Mouse (Mus musculus): ENCODE data around the gene Nedd9. TPM values are rescaled to one million over a fixed set of nuclear protein-coding genes. Genes with fewer than 3 reads are reported as not detected.
"Not testable (repeated sequence)": the region's sequence is repeated elsewhere in the genome, so short reads cannot be mapped to it uniquely, and the experiment has no call there.

The Nedd9 gene
- polyA plus RNA-seq, 1 experiment from 2014 or later, result 13.3 TPM

DNA sequence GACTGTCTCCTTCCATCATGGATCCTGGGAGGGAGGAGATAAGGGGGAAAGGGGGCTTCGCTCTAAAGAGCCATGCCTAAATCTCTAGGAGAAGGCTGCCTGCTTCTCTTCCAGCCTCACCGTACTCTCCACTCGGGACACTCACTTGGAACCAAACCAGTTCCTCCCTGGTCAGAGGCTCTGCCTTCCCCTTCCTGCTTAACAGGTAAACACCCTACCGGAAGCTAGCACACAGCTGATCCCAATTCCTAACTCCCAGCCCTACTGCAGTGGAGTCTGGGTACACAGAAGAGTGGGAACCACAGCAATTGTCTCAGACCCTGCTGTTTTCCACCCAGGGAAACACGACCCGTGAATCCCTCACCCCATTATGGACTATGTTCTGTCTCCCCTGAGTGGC, 191.3 kb downstream of the Nedd9 start:
- ATAC-seq (ENCODE audit: low FRiP score, low read depth), result no peak
- Histone ChIP-seq H3K9ac (no peak overlapping the region), H3K4me1 (replicated peaks) (no peaks in the 10 kb centered on the region), H3K9me3 (no peaks in the 10 kb centered on the region), H3K27ac (replicated peaks) (no peak overlapping the region), H3K4me3 (no peak overlapping the region), H3K4me2 (peak overlapping the region; percentile 21), H3K27me3 (peaks cover 5% of the 10 kb centered on the region; the same call in 1 of the 2 replicates), H3K36me3 (no peaks in the 10 kb centered on the region)
- WGBS, result 61% methylated on average over 6 of the region's 6 CpGs

DNA sequence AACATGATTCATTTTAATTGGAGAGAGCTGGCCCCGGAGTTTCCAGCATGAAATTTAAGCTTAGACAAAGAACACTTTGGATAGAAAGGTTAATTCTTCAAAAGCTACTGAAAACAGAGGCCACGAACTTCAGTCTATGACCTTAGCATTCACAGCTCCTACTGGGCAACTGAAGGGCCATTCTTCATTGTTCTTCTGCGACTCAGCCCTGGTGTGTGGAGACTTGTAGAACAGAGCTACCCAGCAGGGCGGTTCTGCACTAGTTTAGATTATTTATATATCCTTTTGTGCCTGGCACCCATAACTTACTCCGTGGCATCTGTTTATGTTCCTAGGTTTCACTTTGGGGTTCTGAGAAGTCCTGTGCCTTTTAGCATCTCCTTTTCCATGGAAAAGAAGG, 193.6 kb downstream of the Nedd9 start:
- H3K4me3 ChIP-seq, result no peak overlapping the region
- ATAC-seq (ENCODE audit: low FRiP score, low read depth), result no peak
- H3K9me3 ChIP-seq, result no peaks in the 10 kb centered on the region
- no peak overlapping the region for H3K9ac ChIP-seq
- no peak overlapping the region for H3K4me2 ChIP-seq
- no peaks in the 10 kb centered on the region for H3K4me1 ChIP-seq (replicated peaks)
- H3K27ac ChIP-seq (replicated peaks), result no peak overlapping the region
- no peaks in the 10 kb centered on the region for H3K36me3 ChIP-seq
- peaks cover 5% of the 10 kb centered on the region; the same call in 1 of the 2 replicates for H3K27me3 ChIP-seq
- 33% methylated on average over 5 of the region's 5 CpGs for WGBS

DNA sequence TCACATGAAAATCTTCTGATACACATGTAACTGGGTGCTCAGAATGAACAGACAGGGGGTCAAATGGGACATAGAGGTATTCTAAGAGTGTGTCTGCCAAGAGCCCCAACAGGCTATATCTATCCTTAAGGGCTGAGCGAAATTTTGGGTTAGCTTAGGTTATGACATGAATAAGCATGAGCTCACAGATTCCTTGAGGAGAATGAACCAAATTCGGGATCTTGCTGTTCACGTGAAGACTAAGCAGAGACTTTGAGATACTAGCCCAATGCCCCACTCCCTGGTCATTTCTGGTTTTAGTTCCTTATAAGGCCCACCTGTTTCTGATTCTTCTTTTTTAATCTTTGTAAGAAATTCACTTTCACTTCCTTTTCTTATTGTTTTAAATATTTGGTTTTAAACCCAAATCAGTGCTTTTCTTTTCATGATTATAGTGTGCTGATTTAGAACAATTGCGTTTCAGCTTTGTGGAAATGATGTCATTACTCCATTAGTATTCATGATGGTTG, 195.6 kb downstream of the Nedd9 start:
- H3K27me3 ChIP-seq, result no peaks in the 10 kb centered on the region
- H3K27ac ChIP-seq (replicated peaks), result no peak overlapping the region
- H3K4me1 ChIP-seq (replicated peaks), result no peaks in the 10 kb centered on the region
- no peak overlapping the region for H3K4me3 ChIP-seq
- no peak for ATAC-seq (ENCODE audit: low FRiP score, low read depth)
- WGBS, result 96% methylated on average over 4 of the region's 4 CpGs
- H3K9ac ChIP-seq, result no peak overlapping the region
- H3K36me3 ChIP-seq, result no peaks in the 10 kb centered on the region
- no peaks in the 10 kb centered on the region for H3K9me3 ChIP-seq
- no peak overlapping the region for H3K4me2 ChIP-seq

DNA sequence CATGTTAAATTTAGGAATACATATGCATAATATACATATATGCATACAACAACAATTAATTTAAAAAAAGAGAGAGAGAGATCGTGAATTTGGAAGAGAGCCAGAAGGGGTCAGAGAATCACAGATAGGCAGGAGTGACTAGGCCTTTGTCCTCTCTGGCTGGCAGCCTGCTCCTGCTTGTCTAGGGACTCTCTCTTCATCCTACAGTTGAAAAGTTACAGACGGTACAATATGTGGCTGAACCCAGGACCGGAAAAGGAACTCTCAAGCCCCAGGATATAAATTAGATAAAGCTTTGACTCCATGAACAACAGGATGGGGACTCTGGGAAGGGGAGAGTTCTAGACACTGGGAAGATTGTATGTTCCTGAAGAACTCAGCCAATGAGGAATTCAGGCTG, 200.9 kb downstream of the Nedd9 start:
- H3K4me3 ChIP-seq, result no peak overlapping the region
- no peaks in the 10 kb centered on the region for H3K36me3 ChIP-seq
- H3K4me1 ChIP-seq (replicated peaks), result no peaks in the 10 kb centered on the region
- no peak for ATAC-seq (ENCODE audit: low FRiP score, low read depth)
- no peak overlapping the region for H3K4me2 ChIP-seq
- no peak overlapping the region for H3K27ac ChIP-seq (replicated peaks)
- 47% methylated on average over 3 of the region's 3 CpGs for WGBS
- no peaks in the 10 kb centered on the region for H3K9me3 ChIP-seq
- H3K9ac ChIP-seq, result no peak overlapping the region
- H3K27me3 ChIP-seq, result no peaks in the 10 kb centered on the region

DNA sequence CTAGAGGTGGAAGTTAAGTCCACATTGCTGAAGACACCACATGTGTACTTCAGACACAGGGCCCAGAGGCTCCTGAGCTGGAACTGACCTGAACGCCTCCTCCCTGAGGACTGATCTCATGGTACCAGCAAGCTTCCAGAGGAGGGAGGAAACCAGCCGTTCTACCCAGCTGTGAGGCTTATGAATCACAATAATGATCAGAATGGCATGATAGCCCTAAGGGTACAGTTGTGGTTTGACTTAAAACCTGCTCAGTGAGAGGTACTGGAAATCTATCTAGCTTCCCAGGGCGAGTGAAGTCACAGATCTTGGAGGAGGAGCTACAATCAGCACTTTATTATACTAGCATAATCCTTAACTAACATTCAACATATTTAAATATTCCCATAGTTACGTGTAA, 201.7 kb downstream of the Nedd9 start:
- Histone ChIP-seq H3K4me3 (no peak overlapping the region), H3K9me3 (no peaks in the 10 kb centered on the region), H3K27ac (replicated peaks) (no peak overlapping the region), H3K4me1 (replicated peaks) (no peaks in the 10 kb centered on the region), H3K36me3 (no peaks in the 10 kb centered on the region), H3K4me2 (no peak overlapping the region), H3K9ac (no peak overlapping the region), H3K27me3 (no peaks in the 10 kb centered on the region)
- ATAC-seq (ENCODE audit: low FRiP score, low read depth), result no peak
- 72% methylated on average over 4 of the region's 4 CpGs for WGBS

DNA sequence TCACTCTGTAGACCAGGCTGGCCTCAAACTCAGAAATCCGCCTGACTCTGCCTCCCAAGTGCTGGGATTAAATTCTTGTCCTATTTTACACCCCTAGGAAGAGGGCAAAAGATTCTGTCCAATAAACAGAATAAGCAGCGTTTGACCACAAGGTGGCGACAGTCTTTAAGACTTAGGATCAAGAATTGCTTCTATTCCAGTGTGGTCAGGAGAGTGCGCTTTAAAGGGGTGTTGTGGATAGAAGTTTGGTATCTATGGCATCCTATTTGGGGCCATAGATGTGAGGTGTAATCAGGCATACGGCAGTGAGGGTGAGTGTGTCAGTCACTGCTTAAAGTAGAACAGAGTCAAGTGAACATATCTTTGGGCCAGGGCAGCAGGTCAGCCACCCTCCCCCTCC, 203.9 kb downstream of the Nedd9 start:
- Histone ChIP-seq H3K4me1 (replicated peaks) (no peaks in the 10 kb centered on the region), H3K4me2 (no peak overlapping the region), H3K27ac (replicated peaks) (no peak overlapping the region), H3K9ac (no peak overlapping the region), H3K9me3 (no peaks in the 10 kb centered on the region), H3K4me3 (no peak overlapping the region), H3K36me3 (no peaks in the 10 kb centered on the region), H3K27me3 (no peaks in the 10 kb centered on the region)
- WGBS, result 26% methylated on average over 5 of the region's 5 CpGs
- ATAC-seq (ENCODE audit: low FRiP score, low read depth), result peak; percentile 78; the same call in 1 of the 2 replicates

DNA sequence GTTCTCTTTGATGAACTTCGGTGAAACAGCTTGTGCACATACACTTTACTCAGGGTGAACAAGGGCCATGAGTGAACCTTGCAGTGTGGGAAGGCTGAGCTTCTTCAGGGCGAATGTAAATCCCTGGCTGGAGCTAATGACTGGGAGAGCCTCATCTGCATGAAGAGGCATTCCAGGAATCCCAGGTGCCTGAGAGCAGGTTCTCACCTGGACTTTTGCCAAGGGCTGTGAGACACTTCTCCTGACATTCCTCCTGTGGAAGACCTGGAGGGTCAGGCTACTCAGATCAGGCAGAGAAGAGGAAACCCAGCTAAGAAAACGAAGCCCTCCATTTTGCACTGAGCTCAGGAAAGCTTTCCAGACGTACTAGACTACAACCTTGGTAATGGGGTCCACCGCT, 206.5 kb downstream of the Nedd9 start:
- no peak for ATAC-seq (ENCODE audit: low FRiP score, low read depth)
- H3K27me3 ChIP-seq, result no peaks in the 10 kb centered on the region
- H3K36me3 ChIP-seq, result no peaks in the 10 kb centered on the region
- H3K27ac ChIP-seq (replicated peaks), result no peak overlapping the region
- H3K4me3 ChIP-seq, result no peak overlapping the region
- H3K9me3 ChIP-seq, result no peaks in the 10 kb centered on the region
- H3K4me1 ChIP-seq (replicated peaks), result no peaks in the 10 kb centered on the region
- no peak overlapping the region for H3K9ac ChIP-seq
- no peak overlapping the region for H3K4me2 ChIP-seq
- WGBS, result 74% methylated on average over 5 of the region's 5 CpGs

DNA sequence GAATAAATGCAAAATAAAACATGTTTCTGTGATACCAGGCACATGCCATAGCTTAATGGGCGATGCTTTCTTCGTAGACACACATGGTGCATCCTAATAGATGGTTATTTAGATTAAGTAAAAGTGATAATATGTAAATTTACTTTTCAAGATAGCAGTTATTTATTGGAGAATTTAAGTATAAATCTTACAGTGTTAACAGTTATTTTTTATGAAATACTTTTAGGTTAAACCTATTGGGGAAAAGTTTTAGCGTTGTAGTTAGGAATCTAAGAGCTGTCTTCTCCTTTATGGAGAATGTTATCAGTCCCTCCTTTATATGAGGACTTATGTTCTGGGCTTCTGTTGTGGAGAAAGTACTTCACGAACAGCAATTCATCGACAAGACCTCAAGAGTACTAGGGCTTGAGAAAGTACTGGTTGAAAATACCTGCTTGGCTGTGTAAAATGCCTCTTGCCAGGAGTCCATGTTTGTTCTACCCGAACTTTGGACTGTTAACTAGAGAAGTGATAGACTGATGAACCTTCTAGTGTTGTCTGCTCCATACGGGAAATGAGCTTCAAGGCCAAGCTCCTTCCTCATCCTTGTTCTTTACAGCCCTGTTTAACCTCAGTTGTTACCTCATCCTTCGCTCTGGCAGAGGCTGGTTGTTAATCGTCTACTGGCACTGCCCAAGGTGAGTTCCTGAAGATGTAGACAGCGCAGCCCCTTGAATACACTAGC, 213.1 kb downstream of the Nedd9 start, which contains the start of gene Gm17364:
Gene Gm17364 (minus strand): TSS at position 51 of the 724 bp plus-strand sequence.
- no peaks in the 10 kb centered on the region for H3K27me3 ChIP-seq
- no peaks in the 10 kb centered on the region for H3K4me1 ChIP-seq (replicated peaks)
- no peak within 1 kb of the TSS for H3K9ac ChIP-seq
- no peak within 1 kb of the TSS for H3K4me3 ChIP-seq
- no peak for ATAC-seq (ENCODE audit: low FRiP score, low read depth)
- H3K4me2 ChIP-seq, result no peak within 1 kb of the TSS
- no peak within 1 kb of the TSS for H3K27ac ChIP-seq (replicated peaks)
- peaks cover 4% of the 10 kb centered on the region; the same call in 1 of the 2 replicates for H3K36me3 ChIP-seq
- no peaks in the 10 kb centered on the region for H3K9me3 ChIP-seq
- 95% methylated on average over 10 of the region's 10 CpGs for WGBS

DNA sequence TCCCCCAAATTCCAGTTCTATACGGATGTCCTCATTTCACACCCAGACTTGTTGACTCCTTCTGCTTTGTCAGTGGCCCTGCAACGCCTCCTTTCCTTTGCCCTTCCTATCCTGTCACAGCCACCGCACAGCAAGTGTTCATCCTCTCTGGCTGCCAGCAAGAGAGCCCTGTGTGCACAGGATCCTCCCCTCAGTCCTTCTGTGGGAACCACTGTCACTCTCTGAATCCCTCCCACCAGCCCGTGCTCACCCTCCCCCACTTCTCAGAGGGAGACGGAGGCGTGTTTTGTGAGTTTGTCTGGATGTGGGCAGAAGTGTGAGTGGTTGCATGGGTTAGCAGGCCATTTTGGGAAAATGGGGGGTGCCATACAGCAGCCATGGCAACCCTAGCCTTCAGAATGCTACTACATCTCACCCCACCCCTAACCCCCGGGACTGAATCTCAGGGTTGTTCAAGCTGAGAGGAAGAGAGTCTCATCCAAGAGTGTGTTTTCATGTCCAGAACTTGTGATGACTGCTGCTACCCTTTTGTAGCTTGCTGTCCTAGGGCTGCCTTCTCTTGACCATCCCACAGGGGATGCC, 219.2 kb downstream of the Nedd9 start:
- WGBS, result 19% methylated on average over 7 of the region's 7 CpGs
- Histone ChIP-seq H3K27ac (replicated peaks) (no peak overlapping the region), H3K27me3 (no peaks in the 10 kb centered on the region), H3K9me3 (no peaks in the 10 kb centered on the region), H3K4me1 (replicated peaks) (peaks cover 5% of the 10 kb centered on the region; the same call in 1 of the 2 replicates), H3K4me2 (no peak overlapping the region), H3K36me3 (0 out of 2 replicates have a peak, but pooled peaks cover 4% of the 10 kb centered on the region), H3K4me3 (no peak overlapping the region), H3K9ac (no peak overlapping the region)
- ATAC-seq (ENCODE audit: low FRiP score, low read depth), result peak; percentile 73

DNA sequence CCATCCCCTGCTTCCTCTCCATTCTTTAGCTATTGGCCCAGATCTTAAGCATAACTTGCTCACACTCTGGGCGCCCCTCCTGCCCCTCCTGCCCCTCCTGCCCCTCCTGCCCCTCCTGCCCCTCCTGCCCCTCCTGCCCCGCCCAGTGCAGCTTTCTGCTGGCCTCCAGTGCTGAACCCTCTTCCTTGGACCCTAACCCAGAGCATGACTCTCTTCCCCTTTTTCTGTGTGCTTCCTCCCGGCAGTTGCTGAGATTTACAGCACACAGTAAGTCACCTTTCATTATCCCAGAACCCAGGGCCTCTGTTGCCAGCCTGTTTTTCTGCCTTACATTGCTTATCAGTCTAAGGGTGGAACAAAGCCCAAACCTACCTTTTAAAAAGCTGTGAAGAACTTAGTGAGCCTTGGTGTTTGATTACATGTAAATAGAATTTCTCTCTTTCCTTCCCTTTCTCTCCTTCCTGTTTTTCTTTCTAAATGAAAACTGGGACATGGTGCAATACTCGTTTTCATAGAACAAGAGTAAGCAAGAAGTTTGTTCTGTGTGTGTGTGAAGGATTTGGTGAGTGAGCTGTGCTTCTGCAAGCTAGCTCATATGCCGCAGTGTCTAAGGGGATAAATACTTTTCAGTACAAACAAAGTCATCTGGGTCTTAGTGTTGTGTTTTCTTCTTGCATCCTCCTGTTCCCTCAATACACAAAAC, 223.7 kb downstream of the Nedd9 start:
- ATAC-seq (ENCODE audit: low FRiP score, low read depth), result no peak
- H3K4me1 ChIP-seq (replicated peaks), result peaks cover 5% of the 10 kb centered on the region; the same call in 1 of the 2 replicates
- no peak overlapping the region for H3K27ac ChIP-seq (replicated peaks)
- H3K4me3 ChIP-seq, result no peak overlapping the region
- no peaks in the 10 kb centered on the region for H3K9me3 ChIP-seq
- H3K4me2 ChIP-seq, result no peak overlapping the region
- H3K9ac ChIP-seq, result no peak overlapping the region
- H3K36me3 ChIP-seq, result no peaks in the 10 kb centered on the region
- WGBS, result 92% methylated on average over 5 of the region's 5 CpGs
- H3K27me3 ChIP-seq, result no peaks in the 10 kb centered on the region

DNA sequence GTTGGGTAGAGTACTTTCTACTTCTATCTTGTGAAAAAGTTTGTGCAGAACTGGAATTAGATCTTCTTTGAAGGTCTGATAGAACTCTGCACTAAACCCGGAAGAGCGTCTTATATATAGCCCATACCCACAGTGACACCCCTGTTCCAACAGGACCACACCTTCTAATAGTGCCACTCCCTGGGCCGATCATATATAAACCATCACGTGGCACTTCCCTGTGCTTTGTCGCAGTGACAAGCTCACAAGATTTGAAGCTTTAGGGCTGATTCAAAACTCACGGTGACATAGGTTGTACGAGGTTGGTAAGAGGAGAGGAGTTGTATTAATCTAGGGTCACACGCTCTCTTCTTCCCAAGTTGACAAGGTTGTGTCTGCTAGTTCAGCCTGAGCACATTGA, 225.5 kb downstream of the Nedd9 start:
- not testable (repeated sequence) for H3K27ac ChIP-seq (replicated peaks); H3K36me3 ChIP-seq; H3K27me3 ChIP-seq; H3K9me3 ChIP-seq; H3K4me2 ChIP-seq; H3K9ac ChIP-seq; H3K4me1 ChIP-seq (replicated peaks); H3K4me3 ChIP-seq; ATAC-seq (ENCODE audit: low FRiP score, low read depth)
- 95% methylated on average over 8 of the region's 8 CpGs for WGBS

Measured in hindbrain, embryonic 15.5 days (tissue).